Mouse (Mus musculus): Measurements from ENCODE around the gene Oaf. TPM values are rescaled to one million over a fixed set of nuclear protein-coding genes. Genes with fewer than 3 reads are reported as not detected.
A peak's percentile ranks its signal among the peaks of the same experiment; 100 is the strongest.

The Oaf gene
- polyA plus RNA-seq, 1 experiment from 2014 or later: 36.2 TPM

- Histone ChIP-seq H3K27me3 (ENCODE audit: control insufficient read depth, insufficient read depth, low read length) (no peaks in the 10 kb centered on the region), H3K4me1 (ENCODE audit: control insufficient read depth, insufficient read depth, low read length) (peaks cover 45% of the 10 kb centered on the region), H3K36me3 (ENCODE audit: control insufficient read depth, insufficient read depth, low read length) (no peaks in the 10 kb centered on the region), H3K9me3 (replicated peaks; ENCODE audit: control insufficient read depth, low read length) (no peaks in the 10 kb centered on the region), H3K27ac (ENCODE audit: low read length) (peak overlapping the region; percentile 90; the same call in 1 of the 2 replicates), H3K4me2 (ENCODE audit: low read depth, low read length) (peak overlapping the region; percentile 63), H3K4me3 (replicated peaks; ENCODE audit: low read length) (peak overlapping the region; percentile 79), H3K9ac (ENCODE audit: low read length) (peak overlapping the region; percentile 90)
- ATAC-seq (ENCODE audit: insufficient read depth, low FRiP score): no peak
- 22% methylated on average over 2 of the region's 2 CpGs for WGBS
Measured at GRCm38 (mm10) chr9:43238167-43238566, 1.5 kb downstream of the Oaf start.

- H3K4me1 ChIP-seq (ENCODE audit: control insufficient read depth, insufficient read depth, low read length): peaks cover 54% of the 10 kb centered on the region
- H3K4me3 ChIP-seq (replicated peaks; ENCODE audit: low read length): peak overlapping the region; percentile 79
- H3K4me2 ChIP-seq (ENCODE audit: low read depth, low read length): peak overlapping the region; percentile 63
- no peak overlapping the region for H3K27ac ChIP-seq (ENCODE audit: low read length)
- ATAC-seq (ENCODE audit: insufficient read depth, low FRiP score): no peak
- H3K27me3 ChIP-seq (ENCODE audit: control insufficient read depth, insufficient read depth, low read length): no peaks in the 10 kb centered on the region
- no peaks in the 10 kb centered on the region for H3K36me3 ChIP-seq (ENCODE audit: control insufficient read depth, insufficient read depth, low read length)
- no peaks in the 10 kb centered on the region for H3K9me3 ChIP-seq (replicated peaks; ENCODE audit: control insufficient read depth, low read length)
- peak overlapping the region; percentile 90 for H3K9ac ChIP-seq (ENCODE audit: low read length)
- WGBS: 39% methylated on average over 7 of the region's 7 CpGs
Measured at GRCm38 (mm10) chr9:43237111-43237775, 2.5 kb downstream of the Oaf start.

GRCm38 (mm10) chr9:43236576-43236975 lies 3.1 kb downstream of the Oaf start:
- Histone ChIP-seq H3K27ac (ENCODE audit: low read length) (no peak overlapping the region), H3K27me3 (ENCODE audit: control insufficient read depth, insufficient read depth, low read length) (no peaks in the 10 kb centered on the region), H3K4me3 (replicated peaks; ENCODE audit: low read length) (no peak overlapping the region), H3K4me1 (ENCODE audit: control insufficient read depth, insufficient read depth, low read length) (peaks cover 61% of the 10 kb centered on the region), H3K9me3 (replicated peaks; ENCODE audit: control insufficient read depth, low read length) (no peaks in the 10 kb centered on the region), H3K36me3 (ENCODE audit: control insufficient read depth, insufficient read depth, low read length) (no peaks in the 10 kb centered on the region), H3K9ac (ENCODE audit: low read length) (0 out of 2 replicates have a peak overlapping the region, but pooled peaks have one; percentile 90), H3K4me2 (ENCODE audit: low read depth, low read length) (peak overlapping the region; percentile 63; the same call in 1 of the 2 replicates)
- no peak for ATAC-seq (ENCODE audit: insufficient read depth, low FRiP score)
- 77% methylated on average over 7 of the region's 7 CpGs for WGBS

GRCm38 (mm10) chr9:43236106-43236505 lies 3.6 kb downstream of the Oaf start:
- 80% methylated on average over 1 of the region's 1 CpGs for WGBS
- ATAC-seq (ENCODE audit: insufficient read depth, low FRiP score): no peak
- 0 out of 2 replicates have a peak overlapping the region, but pooled peaks have one; percentile 63 for H3K4me2 ChIP-seq (ENCODE audit: low read depth, low read length)
- H3K27me3 ChIP-seq (ENCODE audit: control insufficient read depth, insufficient read depth, low read length): no peaks in the 10 kb centered on the region
- H3K9ac ChIP-seq (ENCODE audit: low read length): no peak overlapping the region
- no peak overlapping the region for H3K27ac ChIP-seq (ENCODE audit: low read length)
- H3K4me3 ChIP-seq (replicated peaks; ENCODE audit: low read length): no peak overlapping the region
- no peaks in the 10 kb centered on the region for H3K9me3 ChIP-seq (replicated peaks; ENCODE audit: control insufficient read depth, low read length)
- peaks cover 66% of the 10 kb centered on the region for H3K4me1 ChIP-seq (ENCODE audit: control insufficient read depth, insufficient read depth, low read length)
- H3K36me3 ChIP-seq (ENCODE audit: control insufficient read depth, insufficient read depth, low read length): no peaks in the 10 kb centered on the region

- H3K4me3 ChIP-seq (replicated peaks; ENCODE audit: low read length): no peak overlapping the region
- no peaks in the 10 kb centered on the region for H3K27me3 ChIP-seq (ENCODE audit: control insufficient read depth, insufficient read depth, low read length)
- H3K27ac ChIP-seq (ENCODE audit: low read length): no peak overlapping the region
- peak overlapping the region; percentile 14; the same call in 1 of the 2 replicates for H3K9ac ChIP-seq (ENCODE audit: low read length)
- no peaks in the 10 kb centered on the region for H3K36me3 ChIP-seq (ENCODE audit: control insufficient read depth, insufficient read depth, low read length)
- no peak overlapping the region for H3K4me2 ChIP-seq (ENCODE audit: low read depth, low read length)
- WGBS: 79% methylated on average over 6 of the region's 6 CpGs
- no peaks in the 10 kb centered on the region for H3K9me3 ChIP-seq (replicated peaks; ENCODE audit: control insufficient read depth, low read length)
- no peak for ATAC-seq (ENCODE audit: insufficient read depth, low FRiP score)
- peaks cover 69% of the 10 kb centered on the region for H3K4me1 ChIP-seq (ENCODE audit: control insufficient read depth, insufficient read depth, low read length)
Measured at GRCm38 (mm10) chr9:43235336-43235735, 4.4 kb downstream of the Oaf start.

GRCm38 (mm10) chr9:43234496-43234895 lies 5.2 kb downstream of the Oaf start:
- Histone ChIP-seq H3K9me3 (replicated peaks; ENCODE audit: control insufficient read depth, low read length) (no peaks in the 10 kb centered on the region), H3K4me3 (replicated peaks; ENCODE audit: low read length) (no peak overlapping the region), H3K27ac (ENCODE audit: low read length) (no peak overlapping the region), H3K4me2 (ENCODE audit: low read depth, low read length) (no peak overlapping the region), H3K9ac (ENCODE audit: low read length) (no peak overlapping the region), H3K36me3 (ENCODE audit: control insufficient read depth, insufficient read depth, low read length) (no peaks in the 10 kb centered on the region), H3K27me3 (ENCODE audit: control insufficient read depth, insufficient read depth, low read length) (no peaks in the 10 kb centered on the region), H3K4me1 (ENCODE audit: control insufficient read depth, insufficient read depth, low read length) (peaks cover 70% of the 10 kb centered on the region)
- 53% methylated on average over 5 of the region's 5 CpGs for WGBS
- no peak for ATAC-seq (ENCODE audit: insufficient read depth, low FRiP score)

GRCm38 (mm10) chr9:43233515-43233914 lies 6.2 kb downstream of the Oaf start:
- no peak for ATAC-seq (ENCODE audit: insufficient read depth, low FRiP score)
- 100% methylated on average over 1 of the region's 1 CpGs for WGBS
- peak overlapping the region; percentile 24; the same call in 1 of the 2 replicates for H3K9ac ChIP-seq (ENCODE audit: low read length)
- peak overlapping the region; percentile 92 for H3K27ac ChIP-seq (ENCODE audit: low read length)
- H3K4me3 ChIP-seq (replicated peaks; ENCODE audit: low read length): no peak overlapping the region
- no peaks in the 10 kb centered on the region for H3K27me3 ChIP-seq (ENCODE audit: control insufficient read depth, insufficient read depth, low read length)
- no peaks in the 10 kb centered on the region for H3K9me3 ChIP-seq (replicated peaks; ENCODE audit: control insufficient read depth, low read length)
- H3K36me3 ChIP-seq (ENCODE audit: control insufficient read depth, insufficient read depth, low read length): no peaks in the 10 kb centered on the region
- no peak overlapping the region for H3K4me2 ChIP-seq (ENCODE audit: low read depth, low read length)
- peaks cover 78% of the 10 kb centered on the region for H3K4me1 ChIP-seq (ENCODE audit: control insufficient read depth, insufficient read depth, low read length)

- Histone ChIP-seq H3K4me2 (ENCODE audit: low read depth, low read length) (no peak overlapping the region), H3K27ac (ENCODE audit: low read length) (peak overlapping the region; percentile 92), H3K4me1 (ENCODE audit: control insufficient read depth, insufficient read depth, low read length) (peaks cover 75% of the 10 kb centered on the region), H3K9ac (ENCODE audit: low read length) (peak overlapping the region; percentile 24), H3K4me3 (replicated peaks; ENCODE audit: low read length) (no peak overlapping the region), H3K27me3 (ENCODE audit: control insufficient read depth, insufficient read depth, low read length) (no peaks in the 10 kb centered on the region), H3K9me3 (replicated peaks; ENCODE audit: control insufficient read depth, low read length) (no peaks in the 10 kb centered on the region), H3K36me3 (ENCODE audit: control insufficient read depth, insufficient read depth, low read length) (no peaks in the 10 kb centered on the region)
- WGBS: 54% methylated on average over 5 of the region's 5 CpGs
- ATAC-seq (ENCODE audit: insufficient read depth, low FRiP score): no peak
Measured at GRCm38 (mm10) chr9:43233044-43233443, 6.7 kb downstream of the Oaf start.

GRCm38 (mm10) chr9:43232286-43232685 lies 7.4 kb downstream of the Oaf start:
- no peaks in the 10 kb centered on the region for H3K36me3 ChIP-seq (ENCODE audit: control insufficient read depth, insufficient read depth, low read length)
- 5% methylated on average over 5 of the region's 5 CpGs for WGBS
- H3K9ac ChIP-seq (ENCODE audit: low read length): peak overlapping the region; percentile 68
- peaks cover 67% of the 10 kb centered on the region for H3K4me1 ChIP-seq (ENCODE audit: control insufficient read depth, insufficient read depth, low read length)
- no peaks in the 10 kb centered on the region for H3K9me3 ChIP-seq (replicated peaks; ENCODE audit: control insufficient read depth, low read length)
- H3K27ac ChIP-seq (ENCODE audit: low read length): peak overlapping the region; percentile 92
- peak; percentile 1; the same call in 1 of the 2 replicates for ATAC-seq (ENCODE audit: insufficient read depth, low FRiP score)
- no peak overlapping the region for H3K4me3 ChIP-seq (replicated peaks; ENCODE audit: low read length)
- H3K27me3 ChIP-seq (ENCODE audit: control insufficient read depth, insufficient read depth, low read length): no peaks in the 10 kb centered on the region
- peak overlapping the region; percentile 38 for H3K4me2 ChIP-seq (ENCODE audit: low read depth, low read length)
